Mouse (Mus musculus): Measurements from ENCODE around the gene Mindy1.

DNA sequence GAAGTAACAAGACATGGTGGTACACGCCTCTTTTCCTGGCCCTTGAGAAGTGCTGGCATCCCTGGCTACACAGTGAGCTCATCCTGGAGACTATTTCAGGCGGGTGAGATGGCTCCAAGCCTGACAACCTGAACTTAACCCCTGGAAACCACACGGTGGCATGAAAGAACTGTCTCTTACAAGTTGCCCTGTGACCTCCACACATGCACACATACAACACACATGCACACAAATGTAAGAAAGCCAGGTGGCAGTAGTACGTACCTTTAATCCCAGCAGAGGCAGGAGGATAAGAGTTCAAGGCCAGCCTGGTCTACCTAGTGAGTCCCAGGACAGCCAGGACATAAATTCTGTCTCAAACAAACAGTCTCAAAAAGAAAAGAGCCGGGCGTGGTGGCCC is 42.1 kb upstream of the Mindy1 start:
- TF ChIP-seq CTCF (IDR thresholded peaks at IDR 0.05; ENCODE audit: extremely low read depth, insufficient read depth, low read length) (no peak), POLR2A (IDR thresholded peaks at IDR 0.05; ENCODE audit: extremely low read depth, insufficient read depth, low read length) (no peak)

Measured in cortical plate, adult 2 months (tissue).